Mouse (Mus musculus): ENCODE results near the gene Mthfd1l.

DNA sequence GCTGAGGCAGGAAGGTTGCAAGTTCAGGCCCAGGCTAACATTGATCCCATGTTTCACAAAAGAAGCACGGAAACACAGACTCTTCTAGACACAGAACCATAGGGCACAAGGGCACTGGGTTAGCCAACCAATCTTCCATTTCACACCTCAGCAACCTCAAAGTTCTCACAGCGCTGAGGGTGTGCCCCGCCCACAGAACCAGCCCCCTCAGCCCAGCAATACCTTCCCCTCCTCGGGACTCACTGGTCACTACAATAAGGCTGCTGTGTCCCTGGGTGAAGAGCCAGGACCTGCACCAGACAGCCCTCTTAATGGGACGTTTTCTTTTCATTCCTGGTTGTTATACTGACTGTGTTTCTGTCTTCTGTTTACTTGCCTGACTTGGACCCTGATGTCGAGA, 181.1 kb downstream of the Mthfd1l start:
- TF ChIP-seq CTCF (IDR thresholded peaks at IDR 0.05; ENCODE audit: low read depth, low read length) = no peak
- TF ChIP-seq POLR2A (IDR thresholded peaks at IDR 0.05; ENCODE audit: borderline replicate concordance, low read depth, low read length) = no peak

Measured in bone marrow macrophage, adult 2 months (primary cell).